Mouse (Mus musculus) liver, postnatal 0 days (tissue): Measurements from ENCODE around the gene Slc16a1.

Source experiments
- CTCF ChIP-seq: sonication (generic); IDR thresholded peaks from 2 replicates; pipeline ENCODE4 v1.5.1; 2016; ENCODE audit warnings: antibody characterized with exemption, low read depth
- EP300 ChIP-seq: IDR thresholded peaks from 2 replicates; pipeline ENCODE4 v1.6.1; 2016; ENCODE audit warnings: antibody characterized with exemption, low read depth, mild to moderate bottlenecking

- TF ChIP-seq CTCF: no peak
- no peak for TF ChIP-seq EP300
Measured at GRCm38 (mm10) chr3:104629810-104630209, 8.7 kb upstream of the Slc16a1 start.
